Mouse (Mus musculus) layer of hippocampus, postnatal 25 days (tissue): ENCODE results near the gene Plxdc2. TPM values are rescaled to one million over a fixed set of nuclear protein-coding genes. Genes with fewer than 3 reads are reported as not detected.

Experiments
- DNase-seq, 2 experiments: peaks; one replicate each; pipeline ENCODE4 v3.0.0; 2022; ENCODE audit warnings: mixed read lengths in 2 of 2, low spot score in 1 of 2; ENCODE audit errors: extremely low spot score in 1 of 2
- total RNA-seq, 2 experiments: library from RNA; stranded (reverse); gene quantifications; 2 replicates each; pipeline ENCODE4 v1.2.3; 2021

Plxdc2 gene
- total RNA-seq, 2 experiments from 2014 or later = 25.7 to 28.9 TPM

- DNase-seq = no peak
Measured at GRCm38 (mm10) chr2:16406508-16406907, 50.4 kb downstream of the Plxdc2 start.

GRCm38 (mm10) chr2:16414340-16414976, 58.4 kb downstream of the Plxdc2 start:
- no peak for DNase-seq

GRCm38 (mm10) chr2:16439030-16439429, 82.9 kb downstream of the Plxdc2 start:
- no peak for DNase-seq

GRCm38 (mm10) chr2:16442643-16443042, 86.5 kb downstream of the Plxdc2 start:
- DNase-seq = no peak

- no peak for DNase-seq
Measured at GRCm38 (mm10) chr2:16447936-16448335, 91.8 kb downstream of the Plxdc2 start.

GRCm38 (mm10) chr2:16450838-16451665, 94.9 kb downstream of the Plxdc2 start:
- DNase-seq = no peak

- DNase-seq = no peak
Measured at GRCm38 (mm10) chr2:16451666-16452009, 95.5 kb downstream of the Plxdc2 start.

GRCm38 (mm10) chr2:16452080-16452479, 96.0 kb downstream of the Plxdc2 start:
- no peak for DNase-seq

- no peak for DNase-seq
Measured at GRCm38 (mm10) chr2:16456264-16456780, 100.2 kb downstream of the Plxdc2 start.

GRCm38 (mm10) chr2:16459490-16459889, 103.4 kb downstream of the Plxdc2 start:
- no peak for DNase-seq

GRCm38 (mm10) chr2:16470099-16470498, 114.0 kb downstream of the Plxdc2 start:
- no peak for DNase-seq

GRCm38 (mm10) chr2:16483943-16484342, 127.8 kb downstream of the Plxdc2 start:
- DNase-seq = peak; percentile 13 to 30

- DNase-seq = no peak
Measured at GRCm38 (mm10) chr2:16485970-16486369, 129.9 kb downstream of the Plxdc2 start.

- no peak for DNase-seq
Measured at GRCm38 (mm10) chr2:16491242-16491641, 135.1 kb downstream of the Plxdc2 start.

GRCm38 (mm10) chr2:16502843-16503242, 146.7 kb downstream of the Plxdc2 start:
- DNase-seq = no peak

GRCm38 (mm10) chr2:16507540-16508230, 151.6 kb downstream of the Plxdc2 start:
- DNase-seq = no peak

- no peak for DNase-seq
Measured at GRCm38 (mm10) chr2:16518148-16518547, 162.0 kb downstream of the Plxdc2 start.

- DNase-seq = no peak
Measured at GRCm38 (mm10) chr2:16523427-16523826, 167.3 kb downstream of the Plxdc2 start.

- no peak for DNase-seq
Measured at GRCm38 (mm10) chr2:16532244-16532643, 176.1 kb downstream of the Plxdc2 start.

- DNase-seq = no peak
Measured at GRCm38 (mm10) chr2:16534566-16534965, 178.5 kb downstream of the Plxdc2 start.

GRCm38 (mm10) chr2:16541226-16541625, 185.1 kb downstream of the Plxdc2 start:
- DNase-seq = no peak
